18 mouse cellular contexts compared by ENCODE assay signal in genomic region chr7:79347108-79347813, GRCm38 (mm10). TPM values are rescaled to one million over a fixed set of nuclear protein-coding genes. Genes with fewer than 3 reads are reported as not detected.
DNase-seq lines count a peak whose midpoint lies in the region; ATAC-seq and TF ChIP-seq lines count a peak whose summit lies in the region.
"Had no signal": no experiment of that assay in that cellular context is flagged by ENCODE, and none has a peak within 500 bp of the region (broad histone marks: within the 10 kb centered on the region; RNA-seq: fewer than 3 reads in every experiment).

No protein-coding gene starts in this region.

- WGBS in forebrain, postnatal 0 days = 76% methylated on average over 13 of the region's 13 CpGs
- 80% methylated on average over 13 of the region's 13 CpGs for WGBS in forebrain, embryonic 15.5 days
- WGBS in neural tube, embryonic 15.5 days = 65% methylated on average over 13 of the region's 13 CpGs
- WGBS in stomach, postnatal 0 days = 71% methylated on average over 13 of the region's 13 CpGs

- no peak overlapping the region for H3K27ac ChIP-seq in forebrain, postnatal 0 days (ENCODE audit: low read depth, low read length)
- no peak overlapping the region for H3K27ac ChIP-seq in forebrain, embryonic 15.5 days (replicated peaks)
- peak overlapping the region; percentile 67 for H3K27ac ChIP-seq in layer of hippocampus, adult 2 months
- H3K27ac ChIP-seq in neural tube, embryonic 15.5 days (replicated peaks) = peak overlapping the region; percentile 34; the same call in 1 of the 2 replicates
- no peak overlapping the region for H3K27ac ChIP-seq in stomach, postnatal 0 days (replicated peaks)
- H3K27ac ChIP-seq: embryonic facial prominence, embryonic 12.5 days; liver, embryonic 12.5 days; midbrain, embryonic 10.5 days had no signal

- no peaks in the 10 kb centered on the region for H3K27me3 ChIP-seq in forebrain, postnatal 0 days (ENCODE audit: insufficient read depth, low read length)
- H3K27me3 ChIP-seq in forebrain, embryonic 15.5 days = no peaks in the 10 kb centered on the region
- no peaks in the 10 kb centered on the region for H3K27me3 ChIP-seq in neural tube, embryonic 15.5 days (replicated peaks)
- no peaks in the 10 kb centered on the region for H3K27me3 ChIP-seq in stomach, postnatal 0 days (ENCODE audit: control insufficient read depth, insufficient read depth, low read length)
- H3K27me3 ChIP-seq: embryonic facial prominence, embryonic 12.5 days; liver, embryonic 12.5 days had no signal

- H3K4me3 ChIP-seq in forebrain, postnatal 0 days (ENCODE audit: low read depth, low read length) = no peak overlapping the region
- H3K4me3 ChIP-seq in forebrain, embryonic 15.5 days = no peak overlapping the region
- H3K4me3 ChIP-seq in layer of hippocampus, adult 2 months = no peak overlapping the region
- H3K4me3 ChIP-seq in neural tube, embryonic 15.5 days (replicated peaks) = no peak overlapping the region
- H3K4me3 ChIP-seq in stomach, postnatal 0 days (ENCODE audit: low read depth, low read length) = no peak overlapping the region
- H3K4me3 ChIP-seq: embryonic facial prominence, embryonic 12.5 days; liver, embryonic 12.5 days; midbrain, embryonic 10.5 days had no signal

- DNase-seq in forebrain, postnatal 0 days = no peak
- DNase-seq in layer of hippocampus, adult 2 months (ENCODE audit: low spot score in 2 of 2) = no peak
- DNase-seq in layer of hippocampus, postnatal 36 days = no peak
- DNase-seq in neural tube, embryonic 10.5 days (ENCODE audit: extremely low spot score, low spot score) = no peak
- no peak for DNase-seq in stomach, postnatal 0 days (ENCODE audit: low spot score)
- no peak for DNase-seq in thymus, postnatal 36 days
- DNase-seq: cerebellum, adult 11-12 months; cerebellum, postnatal 36 days; heart, adult 11 months; kidney, adult 9 months; thymus, postnatal 14 days had no signal

- no peak for TF ChIP-seq EP300 in stomach, postnatal 0 days (optimal IDR thresholded peaks at IDR 0.05)

- H3K4me2 ChIP-seq in forebrain, postnatal 0 days (ENCODE audit: low read depth) = no peak overlapping the region
- H3K4me2 ChIP-seq in forebrain, embryonic 15.5 days (replicated peaks) = no peak overlapping the region
- H3K4me2 ChIP-seq in neural tube, embryonic 15.5 days = no peak overlapping the region
- no peak overlapping the region for H3K4me2 ChIP-seq in stomach, postnatal 0 days (replicated peaks; ENCODE audit: low read depth)
- H3K4me2 ChIP-seq: embryonic facial prominence, embryonic 12.5 days; liver, embryonic 12.5 days had no signal

- TF ChIP-seq CTCF in forebrain, postnatal 0 days (IDR thresholded peaks at IDR 0.05; ENCODE audit: low read depth) = 0 out of 2 replicates have a peak, but pooled peaks have one; percentile 18
- peak; percentile 68 for TF ChIP-seq CTCF in layer of hippocampus, adult 2 months (conservative IDR thresholded peaks at IDR 0.05)
- TF ChIP-seq CTCF in stomach, postnatal 0 days (IDR thresholded peaks at IDR 0.05; ENCODE audit: low read depth) = peak; percentile 44

- no peak overlapping the region for H3K9ac ChIP-seq in forebrain, postnatal 0 days
- no peak overlapping the region for H3K9ac ChIP-seq in forebrain, embryonic 15.5 days (replicated peaks)
- H3K9ac ChIP-seq in neural tube, embryonic 15.5 days (replicated peaks) = no peak overlapping the region
- H3K9ac ChIP-seq in stomach, postnatal 0 days (ENCODE audit: low read length) = no peak overlapping the region
- H3K9ac ChIP-seq: embryonic facial prominence, embryonic 12.5 days; liver, embryonic 12.5 days had no signal

- peaks cover 39% of the 10 kb centered on the region for H3K36me3 ChIP-seq in forebrain, postnatal 0 days (ENCODE audit: insufficient read depth)
- peaks cover 28% of the 10 kb centered on the region for H3K36me3 ChIP-seq in forebrain, embryonic 15.5 days
- H3K36me3 ChIP-seq in neural tube, embryonic 15.5 days = peaks cover 41% of the 10 kb centered on the region
- peaks cover 23% of the 10 kb centered on the region for H3K36me3 ChIP-seq in stomach, postnatal 0 days (ENCODE audit: control insufficient read depth, insufficient read depth, low read length)

- H3K9me3 ChIP-seq in forebrain, postnatal 0 days (ENCODE audit: low read length) = no peaks in the 10 kb centered on the region
- H3K9me3 ChIP-seq in forebrain, embryonic 15.5 days = no peaks in the 10 kb centered on the region
- no peaks in the 10 kb centered on the region for H3K9me3 ChIP-seq in neural tube, embryonic 15.5 days (replicated peaks)
- H3K9me3 ChIP-seq in stomach, postnatal 0 days (ENCODE audit: control insufficient read depth, low read length) = no peaks in the 10 kb centered on the region
- H3K9me3 ChIP-seq: embryonic facial prominence, embryonic 12.5 days; liver, embryonic 12.5 days; midbrain, embryonic 10.5 days had no signal

- ATAC-seq in forebrain, postnatal 0 days = peak; percentile 28; the same call in 1 of the 2 replicates
- ATAC-seq in forebrain, embryonic 15.5 days (replicated peaks) = no peak
- ATAC-seq in neural tube, embryonic 15.5 days (ENCODE audit: low FRiP score) = no peak
- no peak for ATAC-seq in stomach, postnatal 0 days (ENCODE audit: low FRiP score, low TSS enrichment)
- ATAC-seq: hindbrain, embryonic 16.5 days; liver, embryonic 12.5 days had no signal

- no peaks in the 10 kb centered on the region for H3K4me1 ChIP-seq in forebrain, postnatal 0 days (ENCODE audit: insufficient read depth)
- H3K4me1 ChIP-seq in forebrain, embryonic 15.5 days = no peaks in the 10 kb centered on the region
- peaks cover 13% of the 10 kb centered on the region for H3K4me1 ChIP-seq in neural tube, embryonic 15.5 days
- H3K4me1 ChIP-seq in stomach, postnatal 0 days (replicated peaks; ENCODE audit: control insufficient read depth, insufficient read depth) = no peaks in the 10 kb centered on the region
- H3K4me1 ChIP-seq: embryonic facial prominence, embryonic 12.5 days; liver, embryonic 12.5 days; midbrain, embryonic 10.5 days had no signal

RNA-seq across cellular contexts. Expression of gene Rlbp1, which starts 39.6 kb away (rescaled TPM):
- 46.2 and 54.9 TPM in 2 replicates for total RNA-seq in forebrain, postnatal 0 days (2014; rRNA removed)
- 41.0 and 52.3 TPM in 2 replicates for polyA plus RNA-seq in forebrain, postnatal 0 days (2015; fragmentation: Nextera tagmentation; extraction: Ambion mirVana)
- polyA plus RNA-seq in forebrain, embryonic 15.5 days (2015; fragmentation: Nextera tagmentation; extraction: Ambion mirVana) = 85.6 and 86.8 TPM in 2 replicates
- total RNA-seq in layer of hippocampus, adult 2 months (2021) = 10 to 100 TPM; 18.6 to 26.3 TPM
- 10 to 100 TPM; 23.1 to 23.5 TPM for total RNA-seq in layer of hippocampus, postnatal 36 days (2021)
- polyA plus RNA-seq in neural tube, embryonic 15.5 days (2015; fragmentation: Nextera tagmentation; extraction: Ambion mirVana) = 17.0 and 20.6 TPM in 2 replicates
- polyA plus RNA-seq in stomach, postnatal 0 days (2015; fragmentation: Nextera tagmentation; extraction: Ambion mirVana) = 0.16 and 0.28 TPM in 2 replicates
- total RNA-seq: heart, postnatal 14 days had no signal

RNA-seq across cellular contexts. Expression of gene Fanci, which starts 44.5 kb away (rescaled TPM):
- 1.9 and 2.1 TPM in 2 replicates for total RNA-seq in forebrain, postnatal 0 days (2014; rRNA removed)
- polyA plus RNA-seq in forebrain, postnatal 0 days (2015; fragmentation: Nextera tagmentation; extraction: Ambion mirVana) = 1.2 and 1.4 TPM in 2 replicates
- polyA plus RNA-seq in forebrain, embryonic 15.5 days (2015; fragmentation: Nextera tagmentation; extraction: Ambion mirVana) = 5.8 and 7.2 TPM in 2 replicates
- under 1 TPM; 0.22 to 0.79 TPM for total RNA-seq in layer of hippocampus, adult 2 months (2021)
- under 1 TPM; 0.38 to 0.70 TPM for total RNA-seq in layer of hippocampus, postnatal 36 days (2021)
- polyA plus RNA-seq in neural tube, embryonic 15.5 days (2015; fragmentation: Nextera tagmentation; extraction: Ambion mirVana) = 1.6 and 3.9 TPM in 2 replicates
- 1.4 and 1.8 TPM in 2 replicates for polyA plus RNA-seq in stomach, postnatal 0 days (2015; fragmentation: Nextera tagmentation; extraction: Ambion mirVana)

Comparison
In these comparisons a context has a peak if more than half of its experiments do, and no peak if none do; other contexts are left out.
1. H3K27ac ChIP-seq: peak in layer of hippocampus, adult 2 months (single experiment) and neural tube, embryonic 15.5 days (single experiment); none in forebrain, postnatal 0 days (single experiment), forebrain, embryonic 15.5 days (single experiment) and stomach, postnatal 0 days (single experiment).
2. CTCF ChIP-seq: peak in every context shown above with its lines; median percentile 68 in layer of hippocampus, adult 2 months; 44 in stomach, postnatal 0 days; 18 in forebrain, postnatal 0 days.
3. RNA of gene Rlbp1, which starts 39.6 kb away (polyA plus RNA-seq): 85.6 to 86.8 TPM in forebrain, embryonic 15.5 days, 41.0 to 52.3 TPM in forebrain, postnatal 0 days and 17.0 to 20.6 TPM in neural tube, embryonic 15.5 days; 0.16 to 0.28 TPM in stomach, postnatal 0 days; every median in the first group is over 10 times any median in the second.